Mouse (Mus musculus) limb, embryonic 14.5 days (tissue): ENCODE data around the gene Acoxl. TPM values are rescaled to one million over a fixed set of nuclear protein-coding genes. Genes with fewer than 3 reads are reported as not detected.

Source experiments
- ATAC-seq: fragments of 200-750 bp; cut with Nextera tagmentation; 2 replicates; pipeline ENCODE4 v1.8.0; 2017; ENCODE audit warnings: low read depth, moderate number of reproducible peaks, moderate TSS enrichment; ENCODE audit not compliant: low FRiP score
- DNase-seq: peaks from one replicate; pipeline ENCODE4 v3.0.0-alpha.2; 2015; ENCODE audit warnings: low spot score
- H3K27ac ChIP-seq: fragments of 300-500 bp; sonication (generic); replicated peaks from 2 replicates; pipeline ENCODE4 v1.5.1; 2014; ENCODE audit warnings: low read depth, mild to moderate bottlenecking, low read length, moderate library complexity, mixed read lengths
- H3K27me3 ChIP-seq: fragments of 300-500 bp; sonication (generic); 2 replicates; pipeline ENCODE4 v1.6.1; 2014; ENCODE audit warnings: low read length, mixed read lengths; ENCODE audit not compliant: control insufficient read depth, insufficient read depth
- H3K36me3 ChIP-seq: fragments of 300-500 bp; sonication (generic); 2 replicates; pipeline ENCODE4 v1.6.1; 2014; ENCODE audit warnings: mild to moderate bottlenecking, low read length, moderate library complexity, mixed read lengths; ENCODE audit not compliant: control insufficient read depth, insufficient read depth
- H3K4me1 ChIP-seq: fragments of 300-500 bp; sonication (generic); 2 replicates; pipeline ENCODE4 v1.6.1; 2014; ENCODE audit warnings: antibody characterized with exemption, low read length, mixed read lengths; ENCODE audit not compliant: control insufficient read depth, insufficient read depth
- H3K4me2 ChIP-seq: fragments of 300-500 bp; sonication (generic); replicated peaks from 2 replicates; pipeline ENCODE4 v1.6.1; 2014; ENCODE audit warnings: low read depth, mild to moderate bottlenecking, low read length, moderate library complexity; ENCODE audit not compliant: severe bottlenecking
- H3K4me3 ChIP-seq: fragments of 300-500 bp; sonication (generic); replicated peaks from 2 replicates; pipeline ENCODE4 v1.5.1; 2014; ENCODE audit warnings: low read length
- H3K9ac ChIP-seq: fragments of 300-500 bp; sonication (generic); 2 replicates; pipeline ENCODE4 v1.6.1; 2014; ENCODE audit warnings: mild to moderate bottlenecking, low read depth, low read length, moderate library complexity; ENCODE audit not compliant: severe bottlenecking
- H3K9me3 ChIP-seq: fragments of 300-500 bp; sonication (generic); 2 replicates; pipeline ENCODE4 v1.6.1; 2016; ENCODE audit warnings: low read length; ENCODE audit not compliant: control insufficient read depth
- POLR2A ChIP-seq: fragments of 200-500 bp; IDR thresholded peaks from 2 replicates; pipeline ENCODE4 v1.8.0; 2012; ENCODE audit warnings: inconsistent platforms, mild to moderate bottlenecking, moderate library complexity, borderline replicate concordance; ENCODE audit not compliant: insufficient read depth, insufficient read length; ENCODE audit errors: extremely low read depth
- WGBS: fragments of 180-500 bp; shearing (Covaris S2); extraction: QIAGEN DNeasy Blood & Tissue Kit; methylation state at CpG from one replicate; pipeline ENCODE4 v1.1.7; 2014; 5-methylcytosine and 5-hydroxymethylcytosine counted together
- polyA plus RNA-seq, 2 experiments: library from polyadenylated mRNA; depleted of rRNA in 1 of 2; stranded (reverse) in 1 of 2; unstranded in 1 of 2; fragments of >200 nt; fragmentation: Nextera tagmentation in 1 of 2; extraction: Ambion mirVana in 1 of 2; gene quantifications; 2 replicates each; pipeline versions ENCODE4 v1.2.1 to v1.2.3; 2012 to 2014

The Acoxl gene
- polyA plus RNA-seq, 2 experiments = 0.13 TPM; not detected in 1

GRCm38 (mm10) chr2:127927452-127928273 is 89.0 kb downstream of the Acoxl start:
- Histone ChIP-seq H3K9ac (no peak overlapping the region), H3K36me3 (no peaks in the 10 kb centered on the region), H3K27ac (no peak overlapping the region), H3K9me3 (no peaks in the 10 kb centered on the region), H3K4me1 (peaks cover 13% of the 10 kb centered on the region), H3K27me3 (no peaks in the 10 kb centered on the region), H3K4me2 (0 out of 2 replicates have a peak overlapping the region, but pooled peaks have one; percentile 2), H3K4me3 (no peak overlapping the region)
- WGBS = 20% methylated on average over 15 of the region's 15 CpGs
- DNase-seq = peak; percentile 63
- peak; percentile 87 for ATAC-seq
- TF ChIP-seq POLR2A = no peak

GRCm38 (mm10) chr2:127928279-127928678 is 89.6 kb downstream of the Acoxl start:
- H3K36me3 ChIP-seq = no peaks in the 10 kb centered on the region
- no peak overlapping the region for H3K27ac ChIP-seq
- 0 out of 2 replicates have a peak, but pooled peaks have one; percentile 13 for ATAC-seq

GRCm38 (mm10) chr2:127928871-127929270 is 90.2 kb downstream of the Acoxl start:
- no peak for ATAC-seq

More at GRCm38 (mm10) chr2:127928279-127928678, 89.6 kb downstream of the Acoxl start:
- H3K4me1 ChIP-seq = peaks cover 13% of the 10 kb centered on the region
- H3K4me3 ChIP-seq = no peak overlapping the region
- no peak for DNase-seq
- H3K4me2 ChIP-seq = no peak overlapping the region
- H3K9ac ChIP-seq = no peak overlapping the region
- no peak for TF ChIP-seq POLR2A
- H3K27me3 ChIP-seq = no peaks in the 10 kb centered on the region
- 34% methylated on average over 5 of the region's 5 CpGs for WGBS
- H3K9me3 ChIP-seq = no peaks in the 10 kb centered on the region

GRCm38 (mm10) chr2:127929939-127930715 is 91.5 kb downstream of the Acoxl start:
- H3K9me3 ChIP-seq = no peaks in the 10 kb centered on the region
- no peaks in the 10 kb centered on the region for H3K36me3 ChIP-seq
- H3K4me3 ChIP-seq = no peak overlapping the region
- 61% methylated on average over 6 of the region's 6 CpGs for WGBS
- DNase-seq (no peak), ATAC-seq (no peak)
- no peak for TF ChIP-seq POLR2A
- H3K27me3 ChIP-seq = no peaks in the 10 kb centered on the region
- H3K4me1 ChIP-seq = peaks cover 13% of the 10 kb centered on the region
- H3K9ac ChIP-seq = no peak overlapping the region
- H3K27ac ChIP-seq = no peak overlapping the region
- H3K4me2 ChIP-seq = no peak overlapping the region

More at GRCm38 (mm10) chr2:127928871-127929270, 90.2 kb downstream of the Acoxl start:
- no peak for DNase-seq
- WGBS = 62% methylated on average over 4 of the region's 4 CpGs
- Histone ChIP-seq H3K4me2 (no peak overlapping the region), H3K36me3 (no peaks in the 10 kb centered on the region), H3K4me3 (no peak overlapping the region), H3K4me1 (peaks cover 13% of the 10 kb centered on the region), H3K27ac (no peak overlapping the region), H3K9me3 (no peaks in the 10 kb centered on the region), H3K9ac (no peak overlapping the region), H3K27me3 (no peaks in the 10 kb centered on the region)
- no peak for TF ChIP-seq POLR2A

GRCm38 (mm10) chr2:127931576-127931975 is 92.9 kb downstream of the Acoxl start:
- H3K27me3 ChIP-seq = no peaks in the 10 kb centered on the region
- ATAC-seq (no peak), DNase-seq (no peak)
- H3K9ac ChIP-seq = no peak overlapping the region
- no peak overlapping the region for H3K4me2 ChIP-seq
- H3K4me3 ChIP-seq = no peak overlapping the region
- no peaks in the 10 kb centered on the region for H3K9me3 ChIP-seq
- no peak for TF ChIP-seq POLR2A
- H3K36me3 ChIP-seq = no peaks in the 10 kb centered on the region
- no peak overlapping the region for H3K27ac ChIP-seq
- peaks cover 10% of the 10 kb centered on the region for H3K4me1 ChIP-seq
- WGBS = 82% methylated on average over 4 of the region's 4 CpGs
